Mouse (Mus musculus): ENCODE data around the gene Nrxn2.

- TF ChIP-seq CTCF (IDR thresholded peaks at IDR 0.05; ENCODE audit: insufficient read depth, low read length) (no peak), POLR2A (IDR thresholded peaks at IDR 0.05; ENCODE audit: borderline replicate concordance, extremely low read depth, low read depth, low read length) (no peak)
Observed at GRCm38 (mm10) chr19:6516153-6516552, 97.6 kb downstream of the Nrxn2 start.

All from lung, adult 2 months (tissue).